In the genomic region with DNA sequence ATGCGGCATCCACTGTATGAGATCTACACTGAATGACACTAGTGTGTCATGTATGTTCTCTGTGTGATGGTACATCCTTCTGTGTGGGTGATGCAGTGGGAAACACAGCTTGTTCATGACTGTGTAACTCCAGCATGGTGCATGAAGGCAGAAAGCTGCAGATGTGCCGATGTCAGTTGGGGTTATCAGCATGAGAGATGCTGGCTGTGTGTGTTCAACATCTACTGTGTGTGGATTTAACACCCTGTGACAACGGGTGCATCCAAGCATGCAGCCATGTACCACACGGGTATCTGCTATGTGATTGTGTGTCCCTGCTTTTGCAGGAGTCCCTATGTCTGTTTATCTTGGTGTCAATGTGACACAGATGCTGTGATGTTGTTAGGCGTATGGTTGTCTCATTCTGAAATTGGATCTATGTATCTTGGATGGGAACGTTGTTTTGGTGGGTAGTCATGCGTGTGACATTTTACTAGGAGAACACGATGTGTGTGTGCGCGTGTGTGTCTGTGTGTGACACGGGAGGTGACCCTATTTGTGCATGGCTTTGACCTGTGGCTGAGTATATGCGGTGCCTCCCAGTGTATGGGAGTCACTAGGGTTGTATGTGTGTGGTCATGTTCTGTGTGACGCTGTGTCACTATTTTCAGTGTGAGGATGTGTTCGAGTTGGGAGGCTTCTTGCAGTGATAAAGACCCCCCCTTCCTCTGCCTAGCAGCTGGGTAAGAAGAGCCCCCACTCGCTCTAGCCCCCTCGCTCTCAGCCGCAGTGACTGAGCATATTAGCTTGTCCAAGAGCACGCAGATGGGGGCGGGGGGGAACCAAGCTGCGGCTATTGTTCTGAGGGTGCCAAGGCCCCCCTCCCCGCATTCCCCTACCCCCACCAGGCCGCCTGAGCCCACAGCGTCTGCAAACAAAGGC, we compare ENCODE assay signal across 8 mouse cellular contexts. TPM values are rescaled to one million over a fixed set of nuclear protein-coding genes. Genes with fewer than 3 reads are reported as not detected.
DNase-seq lines count a peak whose midpoint lies in the region; ATAC-seq and TF ChIP-seq lines count a peak whose summit lies in the region.

No protein-coding gene starts in this region.

- 22% methylated on average over 23 of the region's 23 CpGs for WGBS in lung, postnatal 0 days
- 17% methylated on average over 23 of the region's 23 CpGs for WGBS in forebrain, embryonic 11.5 days
- 30% methylated on average over 20 of the region's 23 CpGs for WGBS in limb, embryonic 14.5 days
- 22% methylated on average over 23 of the region's 23 CpGs for WGBS in small intestine, adult 2 months

- TF ChIP-seq EP300 in lung, postnatal 0 days (IDR thresholded peaks at IDR 0.05): no peak

- H3K4me2 ChIP-seq in lung, postnatal 0 days (replicated peaks; ENCODE audit: low read depth, low read length): peak overlapping the region; percentile 55; the same call in 1 of the 2 replicates
- H3K4me2 ChIP-seq in forebrain, embryonic 11.5 days (ENCODE audit: low read depth, low read length, severe bottlenecking): peak overlapping the region; percentile 91
- H3K4me2 ChIP-seq in limb, embryonic 14.5 days (replicated peaks; ENCODE audit: low read depth, low read length, severe bottlenecking): peak overlapping the region; percentile 68

- no peaks in the 10 kb centered on the region for H3K4me1 ChIP-seq in lung, postnatal 0 days (ENCODE audit: insufficient read depth, low read depth, low read length)
- H3K4me1 ChIP-seq in forebrain, embryonic 11.5 days (replicated peaks; ENCODE audit: control insufficient read depth, insufficient read depth, low read length): peaks cover 18% of the 10 kb centered on the region
- H3K4me1 ChIP-seq in limb, embryonic 14.5 days (ENCODE audit: control insufficient read depth, insufficient read depth, low read length): peaks cover 6% of the 10 kb centered on the region
- peaks cover 3% of the 10 kb centered on the region; the same call in 1 of the 2 replicates for H3K4me1 ChIP-seq in small intestine, adult 2 months (ENCODE audit: control insufficient read depth, insufficient read depth, insufficient read length, low read length)

- no peaks in the 10 kb centered on the region for H3K36me3 ChIP-seq in lung, postnatal 0 days (ENCODE audit: insufficient read depth, low read length)
- H3K36me3 ChIP-seq in forebrain, embryonic 11.5 days (ENCODE audit: control insufficient read depth, insufficient read depth, low read length): no peaks in the 10 kb centered on the region
- H3K36me3 ChIP-seq in limb, embryonic 14.5 days (ENCODE audit: control insufficient read depth, insufficient read depth, low read length): no peaks in the 10 kb centered on the region
- no peaks in the 10 kb centered on the region for H3K36me3 ChIP-seq in small intestine, adult 2 months (ENCODE audit: control insufficient read depth, insufficient read depth, low read length)

- DNase-seq in lung, postnatal 0 days (ENCODE audit: low spot score): no peak
- DNase-seq in lung, postnatal 4 days: no peak
- peak; percentile 61 for DNase-seq in forebrain, embryonic 11.5 days (ENCODE audit: low spot score)
- DNase-seq in limb, embryonic 14.5 days (ENCODE audit: low spot score): no peak
- DNase-seq in thymus, postnatal 25 days: no peak
- no peak for DNase-seq in adrenal gland, postnatal 36 days
- DNase-seq in adrenal gland, postnatal 14 days: no peak

- no peak for TF ChIP-seq CTCF in lung, postnatal 0 days (IDR thresholded peaks at IDR 0.05)
- TF ChIP-seq CTCF in small intestine, adult 2 months (IDR thresholded peaks at IDR 0.05; ENCODE audit: extremely low read depth, insufficient read length, insufficient replicate concordance, low read depth, low read length): no peak

- H3K9me3 ChIP-seq in lung, postnatal 0 days (ENCODE audit: low read length): no peaks in the 10 kb centered on the region
- no peaks in the 10 kb centered on the region for H3K9me3 ChIP-seq in forebrain, embryonic 11.5 days (ENCODE audit: control insufficient read depth, low read length)
- no peaks in the 10 kb centered on the region for H3K9me3 ChIP-seq in limb, embryonic 14.5 days (ENCODE audit: control insufficient read depth, low read length)

- no peak overlapping the region for H3K9ac ChIP-seq in lung, postnatal 0 days (replicated peaks; ENCODE audit: low read depth)
- H3K9ac ChIP-seq in forebrain, embryonic 11.5 days (ENCODE audit: low read length): peak overlapping the region; percentile 75
- H3K9ac ChIP-seq in limb, embryonic 14.5 days (ENCODE audit: low read depth, low read length, severe bottlenecking): no peak overlapping the region

- no peak for TF ChIP-seq POLR2A in limb, embryonic 14.5 days (IDR thresholded peaks at IDR 0.05; ENCODE audit: borderline replicate concordance, extremely low read depth, insufficient read depth, insufficient read length)
- no peak for TF ChIP-seq POLR2A in small intestine, adult 2 months (IDR thresholded peaks at IDR 0.05; ENCODE audit: low read depth, low read length)

- ATAC-seq in lung, postnatal 0 days: no peak
- ATAC-seq in forebrain, embryonic 11.5 days (replicated peaks; ENCODE audit: low FRiP score): 0 out of 2 replicates have a peak, but pooled peaks have one; percentile 17
- ATAC-seq in limb, embryonic 14.5 days (ENCODE audit: low FRiP score, low read depth): no peak

- H3K27me3 ChIP-seq in lung, postnatal 0 days (replicated peaks; ENCODE audit: insufficient read depth, low read length): peaks cover 30% of the 10 kb centered on the region
- H3K27me3 ChIP-seq in forebrain, embryonic 11.5 days (ENCODE audit: control insufficient read depth, insufficient read depth, low read length): peaks cover 18% of the 10 kb centered on the region
- peaks cover 54% of the 10 kb centered on the region for H3K27me3 ChIP-seq in limb, embryonic 14.5 days (ENCODE audit: control insufficient read depth, insufficient read depth, low read length)
- H3K27me3 ChIP-seq in small intestine, adult 2 months (ENCODE audit: control insufficient read depth, insufficient read depth, low read length): peaks cover 31% of the 10 kb centered on the region

- H3K27ac ChIP-seq in lung, postnatal 0 days (ENCODE audit: low read length): no peak overlapping the region
- peak overlapping the region; percentile 39; the same call in 1 of the 2 replicates for H3K27ac ChIP-seq in forebrain, embryonic 11.5 days (ENCODE audit: low read depth, low read length)
- H3K27ac ChIP-seq in limb, embryonic 14.5 days (replicated peaks; ENCODE audit: low read depth, low read length): no peak overlapping the region
- no peak overlapping the region for H3K27ac ChIP-seq in small intestine, adult 2 months (ENCODE audit: insufficient read depth, low read depth, low read length)

- 0 out of 2 replicates have a peak overlapping the region, but pooled peaks have one; percentile 20 for H3K4me3 ChIP-seq in lung, postnatal 0 days (ENCODE audit: low read depth, low read length)
- H3K4me3 ChIP-seq in forebrain, embryonic 11.5 days (ENCODE audit: low read depth, low read length): peak overlapping the region; percentile 63
- H3K4me3 ChIP-seq in limb, embryonic 14.5 days (replicated peaks; ENCODE audit: low read length): peak overlapping the region; percentile 40
- peak overlapping the region; percentile 52 for H3K4me3 ChIP-seq in small intestine, adult 2 months (ENCODE audit: low read depth, low read length)

RNA-seq across cellular contexts. Expression of gene Mast1, which starts 0.9 kb away (rescaled TPM):
- 0.32 and 0.33 TPM in 2 replicates for polyA plus RNA-seq in lung, postnatal 0 days (2015; fragmentation: Nextera tagmentation; extraction: Ambion mirVana)
- 14.2 and 15.9 TPM in 2 replicates for polyA plus RNA-seq in forebrain, embryonic 11.5 days (2014; fragmentation: Nextera tagmentation; extraction: Ambion mirVana)
- polyA plus RNA-seq in limb, embryonic 14.5 days (2012; rRNA removed): 0.36 and 0.50 TPM in 2 replicates
- polyA plus RNA-seq in limb, embryonic 14.5 days (2014; fragmentation: Nextera tagmentation; extraction: Ambion mirVana): 0.15 and 0.32 TPM in 2 replicates
- 0.50 and 0.71 TPM in 2 replicates for polyA plus RNA-seq in small intestine, adult 2 months (2012; rRNA removed)
- total RNA-seq in adrenal gland, postnatal 36 days (2021): 1 to 10 TPM; 1.0 to 1.3 TPM
- total RNA-seq in adrenal gland, postnatal 14 days (2021): 1.2 and 3.1 TPM in 2 replicates

RNA-seq across cellular contexts. Expression of gene Rtbdn, which starts 10.5 kb away (rescaled TPM):
- polyA plus RNA-seq in lung, postnatal 0 days (2015; fragmentation: Nextera tagmentation; extraction: Ambion mirVana): not detected in 2 replicates
- 0.19 and 0.36 TPM in 2 replicates for polyA plus RNA-seq in forebrain, embryonic 11.5 days (2014; fragmentation: Nextera tagmentation; extraction: Ambion mirVana)
- polyA plus RNA-seq in limb, embryonic 14.5 days (2012; rRNA removed): not detected in 2 replicates
- polyA plus RNA-seq in limb, embryonic 14.5 days (2014; fragmentation: Nextera tagmentation; extraction: Ambion mirVana): not detected in 2 replicates
- 0.15 TPM in 1 of 2 replicates, not detected in the other for polyA plus RNA-seq in small intestine, adult 2 months (2012; rRNA removed)
- total RNA-seq in adrenal gland, postnatal 36 days (2021): not detected
- not detected in 2 replicates for total RNA-seq in adrenal gland, postnatal 14 days (2021)

RNA-seq across cellular contexts. Expression of gene Dnase2a, which starts 27.9 kb away (rescaled TPM):
- polyA plus RNA-seq in lung, postnatal 0 days (2015; fragmentation: Nextera tagmentation; extraction: Ambion mirVana): 24.0 and 29.1 TPM in 2 replicates
- polyA plus RNA-seq in forebrain, embryonic 11.5 days (2014; fragmentation: Nextera tagmentation; extraction: Ambion mirVana): 7.2 and 9.5 TPM in 2 replicates
- 18.5 and 20.5 TPM in 2 replicates for polyA plus RNA-seq in limb, embryonic 14.5 days (2012; rRNA removed)
- 13.8 and 15.4 TPM in 2 replicates for polyA plus RNA-seq in limb, embryonic 14.5 days (2014; fragmentation: Nextera tagmentation; extraction: Ambion mirVana)
- polyA plus RNA-seq in small intestine, adult 2 months (2012; rRNA removed): 4.1 and 5.9 TPM in 2 replicates
- total RNA-seq in adrenal gland, postnatal 36 days (2021): 10 to 100 TPM in 1 of 2 experiments, 1 to 10 TPM in 1; 9.5 to 10.3 TPM
- 8.3 and 11.0 TPM in 2 replicates for total RNA-seq in adrenal gland, postnatal 14 days (2021)

RNA-seq across cellular contexts. Expression of gene Gm49661, which starts 32.9 kb away (rescaled TPM):
- polyA plus RNA-seq in lung, postnatal 0 days (2015; fragmentation: Nextera tagmentation; extraction: Ambion mirVana): 1.1 TPM in 1 of 2 replicates, not detected in the other
- not detected in 2 replicates for polyA plus RNA-seq in forebrain, embryonic 11.5 days (2014; fragmentation: Nextera tagmentation; extraction: Ambion mirVana)
- 2.0 TPM in 1 of 2 replicates, not detected in the other for polyA plus RNA-seq in limb, embryonic 14.5 days (2012; rRNA removed)
- polyA plus RNA-seq in limb, embryonic 14.5 days (2014; fragmentation: Nextera tagmentation; extraction: Ambion mirVana): not detected in 2 replicates
- polyA plus RNA-seq in small intestine, adult 2 months (2012; rRNA removed): 3.2 TPM in 1 of 2 replicates, not detected in the other
- 1 to 10 TPM in 1 of 2 experiments, not detected in 1; 1.5 TPM for total RNA-seq in adrenal gland, postnatal 36 days (2021)
- 2.1 TPM in 1 of 2 replicates, not detected in the other for total RNA-seq in adrenal gland, postnatal 14 days (2021)

RNA-seq across cellular contexts. Expression of gene Prdx2, which starts 33.1 kb away (rescaled TPM):
- 337 and 356 TPM in 2 replicates for polyA plus RNA-seq in lung, postnatal 0 days (2015; fragmentation: Nextera tagmentation; extraction: Ambion mirVana)
- 1,226 and 1,312 TPM in 2 replicates for polyA plus RNA-seq in forebrain, embryonic 11.5 days (2014; fragmentation: Nextera tagmentation; extraction: Ambion mirVana)
- polyA plus RNA-seq in limb, embryonic 14.5 days (2012; rRNA removed): 387 and 405 TPM in 2 replicates
- polyA plus RNA-seq in limb, embryonic 14.5 days (2014; fragmentation: Nextera tagmentation; extraction: Ambion mirVana): 839 and 877 TPM in 2 replicates
- 70.6 and 141 TPM in 2 replicates for polyA plus RNA-seq in small intestine, adult 2 months (2012; rRNA removed)
- total RNA-seq in adrenal gland, postnatal 36 days (2021): 100 to 1,000 TPM; 651 to 659 TPM
- total RNA-seq in adrenal gland, postnatal 14 days (2021): 532 and 572 TPM in 2 replicates
